Mouse (Mus musculus) olfactory bulb, adult 2 months (tissue): ENCODE results near the gene Sf3a3. TPM values are rescaled to one million over a fixed set of nuclear protein-coding genes. Genes with fewer than 3 reads are reported as not detected.

Experiments used
- H3K27ac ChIP-seq: fragments of 200-500 bp; 2 replicates; pipeline ENCODE4 v1.5.1; 2012; ENCODE audit warnings: low read depth, low read length; ENCODE audit not compliant: insufficient read depth
- H3K4me1 ChIP-seq: fragments of 200-500 bp; 2 replicates; pipeline ENCODE4 v1.6.1; 2012; ENCODE audit warnings: low read length; ENCODE audit not compliant: control insufficient read depth, insufficient read depth
- H3K4me3 ChIP-seq: fragments of 200-500 bp; 2 replicates; pipeline ENCODE4 v1.5.1; 2012; ENCODE audit warnings: mild to moderate bottlenecking, low read depth, low read length, moderate library complexity; ENCODE audit not compliant: insufficient read depth
- CTCF ChIP-seq: fragments of 200-500 bp; IDR thresholded peaks from 2 replicates; pipeline ENCODE4 v1.5.1; 2012; ENCODE audit warnings: low read depth, mild to moderate bottlenecking, low read length, moderate library complexity; ENCODE audit not compliant: insufficient read depth
- POLR2A ChIP-seq: fragments of 200-500 bp; IDR thresholded peaks from 2 replicates; pipeline ENCODE4 v1.6.1; 2012; ENCODE audit warnings: mild to moderate bottlenecking, low read depth, low read length, moderate library complexity; ENCODE audit not compliant: insufficient read depth
- WGBS: fragments of 180-500 bp; shearing (Covaris S2); methylation state at CpG from one replicate; pipeline ENCODE4 v1.1.7; 2018; 5-methylcytosine and 5-hydroxymethylcytosine counted together
- polyA plus RNA-seq: library from polyadenylated mRNA; stranded (reverse); fragments of >200 nt; gene quantifications from 2 replicates; pipeline ENCODE4 v1.2.4, GENCODE M21; 2012; ENCODE audit warnings: low replicate concordance; ENCODE audit not compliant: missing spikeins, insufficient read depth, insufficient read length

Sf3a3 gene
- polyA plus RNA-seq, 1 experiment = not detected

DNA sequence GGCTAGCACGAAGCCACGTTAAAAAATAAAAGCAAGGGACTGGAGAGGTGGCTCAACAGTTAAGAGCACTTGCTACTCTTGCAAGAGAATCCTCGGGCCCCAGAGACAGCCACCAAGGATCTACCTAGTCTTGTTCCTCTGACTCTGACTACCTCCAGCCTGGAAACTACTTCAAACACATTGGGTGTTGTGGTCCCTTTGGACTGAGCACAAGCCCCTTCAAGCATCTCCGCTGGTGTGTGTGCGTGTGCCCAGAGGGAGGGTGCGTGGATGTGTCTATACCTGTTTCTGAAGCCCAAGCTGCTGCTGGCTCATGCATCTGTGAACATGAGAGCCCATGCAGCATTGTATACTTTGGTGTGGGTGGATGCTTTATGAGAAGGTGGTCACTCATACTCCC is 38.6 kb upstream of the Sf3a3 start:
- Histone ChIP-seq H3K27ac (no peak overlapping the region), H3K4me1 (peaks cover 24% of the 10 kb centered on the region), H3K4me3 (no peak overlapping the region)
- TF ChIP-seq CTCF = no peak
- no peak for TF ChIP-seq POLR2A
- 89% methylated on average over 6 of the region's 6 CpGs for WGBS

DNA sequence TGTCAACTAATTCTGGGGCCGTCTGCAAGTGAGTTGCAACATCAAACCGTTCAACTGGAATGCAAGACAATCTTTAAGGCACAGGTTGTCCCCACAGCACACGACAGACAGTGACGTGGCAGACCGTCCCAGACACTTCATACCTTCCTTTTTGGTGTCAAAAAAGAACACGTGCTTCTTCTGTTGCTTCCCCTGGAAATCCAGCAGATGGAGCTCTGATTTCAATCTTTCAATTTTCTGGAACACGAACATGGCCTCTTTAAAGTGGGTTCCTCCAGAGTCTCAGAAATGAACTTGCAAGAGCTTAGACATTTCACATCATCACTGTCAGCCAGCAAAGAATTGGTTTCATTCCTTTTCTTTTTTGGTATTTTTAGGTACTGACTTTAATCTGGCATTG is 32.3 kb upstream of the Sf3a3 start:
- 53% methylated on average over 7 of the region's 7 CpGs for WGBS
- no peak overlapping the region for H3K4me3 ChIP-seq
- H3K27ac ChIP-seq = no peak overlapping the region
- TF ChIP-seq CTCF (no peak), POLR2A (no peak)
- H3K4me1 ChIP-seq = no peaks in the 10 kb centered on the region

DNA sequence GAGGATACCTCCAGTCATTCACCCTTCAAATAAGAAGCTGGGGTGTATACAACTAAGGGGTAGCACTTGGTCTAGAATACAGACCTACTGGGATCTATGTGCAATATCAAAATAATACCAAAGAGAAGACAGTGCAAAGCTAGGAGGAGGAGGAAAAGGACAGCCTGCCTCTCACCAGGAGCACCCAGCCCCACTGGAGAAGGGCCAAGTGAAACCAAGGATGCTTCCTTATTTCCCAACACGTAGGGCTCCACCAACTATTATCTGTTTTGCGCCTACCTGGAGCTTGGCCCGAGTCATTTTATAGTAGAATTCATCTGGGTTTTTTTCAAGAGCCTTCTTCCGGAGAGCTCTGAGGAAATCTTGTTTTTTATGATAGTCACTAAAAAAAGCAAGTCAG is 31.1 kb upstream of the Sf3a3 start:
- H3K27ac ChIP-seq = no peak overlapping the region
- TF ChIP-seq CTCF = no peak
- no peak for TF ChIP-seq POLR2A
- no peaks in the 10 kb centered on the region for H3K4me1 ChIP-seq
- H3K4me3 ChIP-seq = no peak overlapping the region
- WGBS = 88% methylated on average over 4 of the region's 4 CpGs

DNA sequence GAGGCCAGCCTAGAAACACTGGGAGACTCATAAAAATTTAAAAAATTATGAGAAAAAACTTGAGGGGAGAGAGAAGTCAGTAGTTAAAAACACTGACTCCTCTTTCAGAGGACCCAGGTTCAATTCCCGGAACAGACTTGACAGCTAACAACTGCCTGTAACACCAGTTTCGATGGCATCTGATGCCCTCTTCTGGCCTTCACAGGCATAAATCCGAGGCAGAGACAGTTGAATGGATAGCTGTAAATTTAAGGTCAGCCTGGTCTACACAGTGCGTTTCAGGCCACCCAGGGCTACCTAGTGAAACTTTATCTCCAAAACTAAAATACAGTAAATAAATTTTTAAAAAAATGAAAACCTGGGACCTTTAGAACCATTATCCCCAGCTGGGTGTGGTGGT is 29.6 kb upstream of the Sf3a3 start:
- H3K4me1 ChIP-seq = no peaks in the 10 kb centered on the region
- no peak overlapping the region for H3K27ac ChIP-seq
- no peak overlapping the region for H3K4me3 ChIP-seq
- WGBS = 84% methylated on average over 4 of the region's 4 CpGs
- TF ChIP-seq POLR2A (no peak), CTCF (no peak)

DNA sequence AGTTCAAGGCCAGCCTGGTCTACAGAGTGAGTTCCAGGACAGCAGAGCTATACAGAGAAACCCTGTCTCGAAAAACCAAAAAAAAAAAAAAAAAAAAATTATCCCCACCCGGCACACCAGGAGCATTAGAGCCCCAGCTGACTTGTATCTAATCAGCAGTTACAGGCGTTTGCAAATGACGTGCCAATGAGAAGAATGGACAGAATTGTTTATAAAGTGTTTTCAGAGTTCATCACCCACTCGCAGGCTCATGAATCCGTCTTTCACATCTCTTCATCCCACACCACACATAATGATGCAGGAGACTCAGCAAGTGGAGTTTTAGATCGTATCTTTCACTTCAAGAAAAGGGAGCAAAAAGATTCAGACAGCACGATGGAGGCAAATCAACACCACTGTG is 29.1 kb upstream of the Sf3a3 start:
- no peak overlapping the region for H3K4me3 ChIP-seq
- 79% methylated on average over 8 of the region's 8 CpGs for WGBS
- no peak overlapping the region for H3K27ac ChIP-seq
- no peaks in the 10 kb centered on the region for H3K4me1 ChIP-seq
- TF ChIP-seq POLR2A (no peak), CTCF (no peak)

DNA sequence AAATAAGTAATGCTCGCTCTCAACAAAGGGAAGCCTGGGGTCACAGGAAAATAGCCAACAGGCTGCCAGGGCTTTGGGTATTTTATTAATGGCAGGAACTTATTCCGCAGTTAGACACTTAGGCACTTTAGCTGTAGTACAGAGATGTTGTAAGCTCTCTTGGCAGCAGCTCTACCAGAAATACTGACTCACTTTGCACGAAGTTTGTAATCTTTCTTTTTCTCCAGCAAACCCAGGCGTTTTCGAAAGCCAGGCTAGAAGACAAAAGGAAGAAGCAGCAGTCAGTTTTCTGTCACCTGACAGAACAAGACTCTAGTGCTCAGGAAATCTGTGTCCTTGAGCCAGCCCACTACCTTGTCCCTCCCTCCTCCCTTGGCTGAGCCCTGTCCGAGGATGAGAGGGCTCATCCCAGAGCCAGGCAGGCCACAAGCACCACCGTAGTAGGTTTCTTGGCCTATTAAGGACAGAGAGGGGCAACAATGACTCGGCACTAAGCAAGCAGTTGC is 28.6 kb upstream of the Sf3a3 start:
- WGBS = 80% methylated on average over 8 of the region's 8 CpGs

DNA sequence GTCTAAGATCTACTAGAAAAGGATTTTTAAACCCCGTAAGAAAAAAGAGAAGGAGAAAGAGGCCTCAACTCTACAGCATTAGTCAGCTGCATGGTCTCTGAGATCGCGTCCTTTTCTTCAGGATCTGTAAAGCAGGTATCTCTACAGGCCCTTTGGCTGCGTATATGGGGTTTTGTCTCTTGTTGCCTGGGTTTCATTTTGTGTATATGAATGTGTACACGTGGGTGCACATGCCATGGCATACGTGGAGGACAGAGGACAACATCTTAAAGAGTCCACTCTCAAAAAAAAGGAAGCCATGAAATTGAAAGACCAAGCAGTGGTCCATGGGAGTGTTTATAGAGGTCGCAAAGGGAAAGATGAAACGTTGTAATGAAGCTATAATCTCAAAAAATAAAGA is 23.1 kb upstream of the Sf3a3 start:
- H3K4me3 ChIP-seq = no peak overlapping the region
- 82% methylated on average over 8 of the region's 8 CpGs for WGBS
- H3K27ac ChIP-seq = no peak overlapping the region
- H3K4me1 ChIP-seq = peaks cover 11% of the 10 kb centered on the region
- TF ChIP-seq CTCF (no peak), POLR2A (no peak)

More for the DNA sequence above, 28.6 kb upstream of the Sf3a3 start:
- no peak overlapping the region for H3K27ac ChIP-seq
- no peaks in the 10 kb centered on the region for H3K4me1 ChIP-seq
- TF ChIP-seq POLR2A = no peak
- no peak for TF ChIP-seq CTCF
- H3K4me3 ChIP-seq = no peak overlapping the region

DNA sequence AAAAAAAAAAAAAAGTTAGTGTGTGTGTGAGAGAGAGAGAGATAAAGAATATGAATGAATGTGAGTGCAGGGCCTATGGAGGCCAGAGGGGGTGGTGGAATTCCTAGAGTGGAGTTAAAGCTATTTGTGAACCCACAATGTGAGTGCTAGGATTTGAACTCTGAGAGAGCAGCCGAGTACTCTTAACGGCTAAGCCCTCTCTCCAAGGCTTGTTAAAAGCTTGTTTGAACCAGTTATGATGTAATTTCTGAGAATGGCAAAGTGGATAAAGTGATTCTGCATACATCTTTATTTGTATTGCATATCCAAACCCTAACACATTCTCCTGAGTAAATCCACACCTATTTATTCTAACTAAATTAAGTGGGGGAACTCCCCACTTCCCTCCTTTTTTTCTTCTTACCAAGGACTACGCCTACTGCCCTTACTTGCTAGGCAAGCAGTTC is 22.1 kb upstream of the Sf3a3 start:
- no peak overlapping the region for H3K4me3 ChIP-seq
- 60% methylated on average over 3 of the region's 3 CpGs for WGBS
- H3K4me1 ChIP-seq = peaks cover 11% of the 10 kb centered on the region
- no peak for TF ChIP-seq CTCF
- TF ChIP-seq POLR2A = no peak
- H3K27ac ChIP-seq = no peak overlapping the region

DNA sequence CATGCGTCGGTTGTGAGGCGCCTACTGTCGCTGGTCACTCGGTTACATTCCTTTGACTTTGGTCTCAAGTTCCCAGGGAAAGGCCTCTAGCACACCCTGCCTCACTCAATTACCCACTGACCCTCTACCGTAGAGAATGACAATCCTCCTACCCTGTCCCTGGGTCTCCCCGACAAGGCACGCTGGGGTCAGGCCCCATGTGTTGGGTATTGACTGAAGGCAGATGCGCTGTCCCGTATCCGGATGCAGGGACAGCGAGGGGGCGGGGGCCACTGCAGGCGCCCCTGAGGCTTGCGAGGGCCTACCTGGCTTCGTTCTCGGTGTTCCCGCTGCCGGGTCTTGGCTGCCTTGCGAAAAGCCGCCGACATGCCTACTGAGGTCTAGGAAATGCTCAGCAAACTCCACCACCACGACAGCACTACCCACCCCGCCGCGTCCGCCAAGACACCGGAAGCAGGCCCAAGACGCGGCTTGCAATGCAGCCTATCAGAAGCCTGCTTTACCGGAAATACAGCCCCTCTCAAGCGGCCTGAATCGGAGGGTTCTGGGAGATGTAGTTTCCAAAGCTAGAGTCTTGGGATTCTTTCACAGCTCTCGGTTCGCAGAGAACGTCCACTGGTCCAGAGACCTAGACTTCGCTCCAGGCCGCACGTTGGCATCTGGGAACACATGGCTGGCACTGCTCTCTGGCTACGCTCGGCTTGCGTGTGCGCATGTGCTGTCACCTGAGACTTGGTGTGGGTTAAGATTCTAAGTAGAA is 21.3 kb upstream of the Sf3a3 start, which contains the start of gene Utp11:
Gene Utp11, minus strand, starts transcription at position 466 of the 760 bp plus-strand sequence.
- TF ChIP-seq CTCF (no peak), POLR2A (peak; percentile 61; the same call in 1 of the 2 replicates)
- Histone ChIP-seq H3K4me1 (peaks cover 11% of the 10 kb centered on the region), H3K4me3 (peak within 1 kb of the TSS; percentile 77), H3K27ac (no peak within 1 kb of the TSS)
- WGBS = under 1% methylated on average over 43 of the region's 43 CpGs
